Mouse (Mus musculus): ENCODE results near the gene Slc22a5. TPM values are rescaled to one million over a fixed set of nuclear protein-coding genes. Genes with fewer than 3 reads are reported as not detected.
A peak's percentile ranks its signal among the peaks of the same experiment; 100 is the strongest.
"Not testable (repeated sequence)": the region's sequence is repeated elsewhere in the genome, so short reads cannot be mapped to it uniquely, and the experiment has no call there.

Gene Slc22a5
- 7.9 and 8.5 TPM in 2 replicates for polyA plus RNA-seq (2016; fragmentation: Nextera tagmentation; extraction: Ambion mirVana)

- Histone ChIP-seq H3K9ac (peak within 1 kb of the TSS; percentile 71), H3K9me3 (replicated peaks) (no peaks in the 10 kb centered on the region), H3K4me3 (peak within 1 kb of the TSS; percentile 55), H3K27me3 (no peaks in the 10 kb centered on the region), H3K4me2 (replicated peaks) (peak within 1 kb of the TSS; percentile 83), H3K4me1 (peaks cover 12% of the 10 kb centered on the region), H3K36me3 (no peaks in the 10 kb centered on the region), H3K27ac (no peak within 1 kb of the TSS; the same call in 1 of the 2 replicates)
- peak; percentile 98 for ATAC-seq (ENCODE audit: low FRiP score)
- 4% methylated on average over 63 of the region's 63 CpGs for WGBS
Measured at GRCm38 (mm10) chr11:53891505-53892451, at the start of gene Slc22a5. Gene Slc22a5 (minus strand): TSS chr11:53891660.

GRCm38 (mm10) chr11:53931944-53932318 is 40.5 kb upstream of the Slc22a5 start:
- WGBS, result 74% methylated on average over 4 of the region's 4 CpGs
- not testable (repeated sequence) for H3K4me1 ChIP-seq; H3K36me3 ChIP-seq; H3K9me3 ChIP-seq (replicated peaks); H3K27ac ChIP-seq; H3K9ac ChIP-seq; H3K4me3 ChIP-seq; H3K27me3 ChIP-seq; ATAC-seq (ENCODE audit: low FRiP score); H3K4me2 ChIP-seq (replicated peaks)

- no peak overlapping the region for H3K9ac ChIP-seq
Measured at GRCm38 (mm10) chr11:53931091-53931943, 39.9 kb upstream of the Slc22a5 start.

GRCm38 (mm10) chr11:53929741-53930140 is 38.3 kb upstream of the Slc22a5 start:
- Histone ChIP-seq H3K4me1 (0 out of 2 replicates have a peak, but pooled peaks cover 3% of the 10 kb centered on the region), H3K9ac (no peak overlapping the region), H3K4me2 (replicated peaks) (no peak overlapping the region), H3K36me3 (no peaks in the 10 kb centered on the region), H3K4me3 (no peak overlapping the region), H3K9me3 (replicated peaks) (0 out of 2 replicates have a peak, but pooled peaks cover 4% of the 10 kb centered on the region), H3K27ac (no peak overlapping the region), H3K27me3 (no peaks in the 10 kb centered on the region)
- ATAC-seq (ENCODE audit: low FRiP score), result no peak
- WGBS, result 84% methylated on average over 3 of the region's 3 CpGs

More at GRCm38 (mm10) chr11:53931091-53931943, 39.9 kb upstream of the Slc22a5 start:
- H3K9me3 ChIP-seq (replicated peaks), result no peaks in the 10 kb centered on the region
- no peak overlapping the region for H3K27ac ChIP-seq
- H3K4me2 ChIP-seq (replicated peaks), result no peak overlapping the region
- WGBS, result 35% methylated on average over 17 of the region's 17 CpGs
- 0 out of 2 replicates have a peak, but pooled peaks cover 3% of the 10 kb centered on the region for H3K4me1 ChIP-seq
- no peaks in the 10 kb centered on the region for H3K36me3 ChIP-seq
- ATAC-seq (ENCODE audit: low FRiP score), result no peak
- no peaks in the 10 kb centered on the region for H3K27me3 ChIP-seq
- no peak overlapping the region for H3K4me3 ChIP-seq

- Histone ChIP-seq H3K27me3 (no peaks in the 10 kb centered on the region), H3K36me3 (no peaks in the 10 kb centered on the region), H3K4me1 (0 out of 2 replicates have a peak, but pooled peaks cover 3% of the 10 kb centered on the region), H3K27ac (no peak overlapping the region), H3K9ac (no peak overlapping the region), H3K4me3 (no peak overlapping the region), H3K4me2 (replicated peaks) (no peak overlapping the region), H3K9me3 (replicated peaks) (0 out of 2 replicates have a peak, but pooled peaks cover 4% of the 10 kb centered on the region)
- no peak for ATAC-seq (ENCODE audit: low FRiP score)
- WGBS, result 79% methylated on average over 3 of the region's 3 CpGs
Measured at GRCm38 (mm10) chr11:53928585-53928984, 37.1 kb upstream of the Slc22a5 start.

- Histone ChIP-seq H3K9ac (no peak overlapping the region), H3K4me3 (no peak overlapping the region), H3K27me3 (no peaks in the 10 kb centered on the region), H3K4me2 (replicated peaks) (no peak overlapping the region), H3K36me3 (no peaks in the 10 kb centered on the region), H3K9me3 (replicated peaks) (0 out of 2 replicates have a peak, but pooled peaks cover 4% of the 10 kb centered on the region), H3K4me1 (no peaks in the 10 kb centered on the region), H3K27ac (no peak overlapping the region)
- 91% methylated on average over 5 of the region's 5 CpGs for WGBS
- ATAC-seq (ENCODE audit: low FRiP score), result no peak
Measured at GRCm38 (mm10) chr11:53926303-53926702, 34.8 kb upstream of the Slc22a5 start.

GRCm38 (mm10) chr11:53918851-53919250 is 27.4 kb upstream of the Slc22a5 start:
- Histone ChIP-seq H3K9ac (no peak overlapping the region), H3K4me3 (no peak overlapping the region), H3K36me3 (no peaks in the 10 kb centered on the region), H3K27ac (no peak overlapping the region), H3K9me3 (replicated peaks) (no peaks in the 10 kb centered on the region), H3K4me2 (replicated peaks) (no peak overlapping the region), H3K4me1 (no peaks in the 10 kb centered on the region), H3K27me3 (no peaks in the 10 kb centered on the region)
- WGBS, result 94% methylated on average over 4 of the region's 4 CpGs
- ATAC-seq (ENCODE audit: low FRiP score), result no peak

GRCm38 (mm10) chr11:53911011-53911410 is 19.6 kb upstream of the Slc22a5 start:
- Histone ChIP-seq H3K4me1 (no peaks in the 10 kb centered on the region), H3K4me2 (replicated peaks) (no peak overlapping the region), H3K4me3 (no peak overlapping the region), H3K9me3 (replicated peaks) (no peaks in the 10 kb centered on the region), H3K27ac (no peak overlapping the region), H3K27me3 (no peaks in the 10 kb centered on the region), H3K36me3 (no peaks in the 10 kb centered on the region), H3K9ac (no peak overlapping the region)
- WGBS, result 86% methylated on average over 4 of the region's 4 CpGs
- ATAC-seq (ENCODE audit: low FRiP score), result no peak

GRCm38 (mm10) chr11:53908686-53909085 is 17.2 kb upstream of the Slc22a5 start:
- Histone ChIP-seq H3K4me1 (0 out of 2 replicates have a peak, but pooled peaks cover 5% of the 10 kb centered on the region), H3K27ac (no peak overlapping the region), H3K9me3 (replicated peaks) (no peaks in the 10 kb centered on the region), H3K27me3 (no peaks in the 10 kb centered on the region), H3K9ac (no peak overlapping the region), H3K4me2 (replicated peaks) (no peak overlapping the region), H3K36me3 (no peaks in the 10 kb centered on the region), H3K4me3 (no peak overlapping the region)
- 93% methylated on average over 8 of the region's 8 CpGs for WGBS
- ATAC-seq (ENCODE audit: low FRiP score), result no peak

GRCm38 (mm10) chr11:53904534-53904925 is 13.1 kb upstream of the Slc22a5 start:
- Histone ChIP-seq H3K9ac (no peak overlapping the region), H3K27me3 (no peaks in the 10 kb centered on the region), H3K4me2 (replicated peaks) (no peak overlapping the region), H3K36me3 (no peaks in the 10 kb centered on the region), H3K4me3 (no peak overlapping the region), H3K27ac (no peak overlapping the region), H3K9me3 (replicated peaks) (no peaks in the 10 kb centered on the region), H3K4me1 (0 out of 2 replicates have a peak, but pooled peaks cover 5% of the 10 kb centered on the region)
- 75% methylated on average over 9 of the region's 9 CpGs for WGBS
- no peak for ATAC-seq (ENCODE audit: low FRiP score)

- WGBS, result 38% methylated on average over 16 of the region's 16 CpGs
- H3K4me3 ChIP-seq, result no peak overlapping the region
- ATAC-seq (ENCODE audit: low FRiP score), result no peak
- H3K4me1 ChIP-seq, result 0 out of 2 replicates have a peak, but pooled peaks cover 5% of the 10 kb centered on the region
- no peaks in the 10 kb centered on the region for H3K36me3 ChIP-seq
- H3K4me2 ChIP-seq (replicated peaks), result no peak overlapping the region
- no peaks in the 10 kb centered on the region for H3K27me3 ChIP-seq
- H3K27ac ChIP-seq, result no peak overlapping the region
- H3K9ac ChIP-seq, result no peak overlapping the region
- H3K9me3 ChIP-seq (replicated peaks), result no peaks in the 10 kb centered on the region
Measured at GRCm38 (mm10) chr11:53903781-53904533, 12.5 kb upstream of the Slc22a5 start.
